Mouse (Mus musculus): Measurements from ENCODE around the gene Klf3.

GRCm38 (mm10) chr5:64834213-64834612 is 31.0 kb downstream of the Klf3 start:
- no peak for TF ChIP-seq GATA1 (IDR thresholded peaks at IDR 0.05; ENCODE audit: borderline replicate concordance, low read length)
- no peak for TF ChIP-seq CTCF (IDR thresholded peaks at IDR 0.05; ENCODE audit: low read depth, low read length)
- no peak for TF ChIP-seq POLR2AphosphoS5 (IDR thresholded peaks at IDR 0.05; ENCODE audit: insufficient replicate concordance, low read depth, low read length)

Data from G1E (cell line).